Mouse (Mus musculus) heart, embryonic 11.5 days (tissue): Measurements from ENCODE around the gene Dph3. TPM values are rescaled to one million over a fixed set of nuclear protein-coding genes. Genes with fewer than 3 reads are reported as not detected.
A peak's percentile ranks its signal among the peaks of the same experiment; 100 is the strongest.
"Not testable (repeated sequence)": the region's sequence is repeated elsewhere in the genome, so short reads cannot be mapped to it uniquely, and the experiment has no call there.

Experiments used
- ATAC-seq: fragments of 200-750 bp; cut with Nextera tagmentation; replicated peaks from 2 replicates; pipeline ENCODE4 v1.8.0; 2017; ENCODE audit warnings: moderate library complexity; ENCODE audit not compliant: insufficient number of reproducible peaks, low FRiP score, low TSS enrichment
- H3K27ac ChIP-seq: fragments of 300-500 bp; sonication (generic); 2 replicates; pipeline ENCODE4 v1.5.1; 2014; ENCODE audit warnings: mild to moderate bottlenecking, low read depth, low read length
- H3K27me3 ChIP-seq: fragments of 300-500 bp; sonication (generic); 2 replicates; pipeline ENCODE4 v1.6.1; 2014; ENCODE audit warnings: mild to moderate bottlenecking, low read length, mixed read lengths; ENCODE audit not compliant: control insufficient read depth, insufficient read depth
- H3K36me3 ChIP-seq: fragments of 300-500 bp; sonication (generic); 2 replicates; pipeline ENCODE4 v1.6.1; 2014; ENCODE audit warnings: mild to moderate bottlenecking, low read length, moderate library complexity, mixed read lengths; ENCODE audit not compliant: control insufficient read depth, insufficient read depth
- H3K4me1 ChIP-seq: fragments of 300-500 bp; sonication (generic); 2 replicates; pipeline ENCODE4 v1.6.1; 2014; ENCODE audit warnings: low read length; ENCODE audit not compliant: control insufficient read depth, insufficient read depth
- H3K4me2 ChIP-seq: fragments of 300-500 bp; sonication (generic); 2 replicates; pipeline ENCODE4 v1.6.1; 2014; ENCODE audit warnings: mild to moderate bottlenecking, moderate library complexity
- H3K4me3 ChIP-seq: fragments of 300-500 bp; sonication (generic); 2 replicates; pipeline ENCODE4 v1.5.1; 2014; ENCODE audit warnings: low read depth, low read length
- H3K9ac ChIP-seq: fragments of 300-500 bp; sonication (generic); 2 replicates; pipeline ENCODE4 v1.6.1; 2014; ENCODE audit warnings: mild to moderate bottlenecking, low read depth, low read length, moderate library complexity
- H3K9me3 ChIP-seq: fragments of 300-500 bp; sonication (generic); replicated peaks from 2 replicates; pipeline ENCODE4 v1.6.1; 2016; ENCODE audit warnings: low read length; ENCODE audit not compliant: control insufficient read depth
- WGBS: fragments of 180-500 bp; shearing (Covaris S2); extraction: QIAGEN DNeasy Blood & Tissue Kit; methylation state at CpG from one replicate; pipeline ENCODE4 v1.1.7; 2014; ENCODE audit not compliant: insufficient replicate concordance; 5-methylcytosine and 5-hydroxymethylcytosine counted together
- polyA plus RNA-seq: library from polyadenylated mRNA; unstranded; fragments of >200 nt; fragmentation: Nextera tagmentation; extraction: Ambion mirVana; gene quantifications from 2 replicates; pipeline ENCODE4 v1.2.1, GENCODE M21; 2014

The Dph3 gene
- polyA plus RNA-seq, 1 experiment from 2014 or later, result 99.3 TPM

GRCm38 (mm10) chr14:32112124-32112523, 26.6 kb upstream of the Dph3 start:
- WGBS, result 89% methylated on average over 10 of the region's 10 CpGs

GRCm38 (mm10) chr14:32106911-32107310, 21.4 kb upstream of the Dph3 start:
- Histone ChIP-seq H3K9me3 (no peaks in the 10 kb centered on the region), H3K4me2 (no peak overlapping the region), H3K4me1 (no peaks in the 10 kb centered on the region), H3K27ac (no peak overlapping the region), H3K9ac (no peak overlapping the region), H3K36me3 (peaks cover 8% of the 10 kb centered on the region), H3K4me3 (no peak overlapping the region), H3K27me3 (no peaks in the 10 kb centered on the region)
- 87% methylated on average over 4 of the region's 4 CpGs for WGBS
- no peak for ATAC-seq

More at GRCm38 (mm10) chr14:32112124-32112523, 26.6 kb upstream of the Dph3 start:
- H3K4me1 ChIP-seq, H3K27ac ChIP-seq, H3K4me3 ChIP-seq, H3K36me3 ChIP-seq, H3K4me2 ChIP-seq, H3K27me3 ChIP-seq, H3K9ac ChIP-seq, ATAC-seq, H3K9me3 ChIP-seq: not testable (repeated sequence)

GRCm38 (mm10) chr14:32105663-32106062, 20.1 kb upstream of the Dph3 start:
- H3K4me2 ChIP-seq, result no peak overlapping the region
- peaks cover 11% of the 10 kb centered on the region for H3K36me3 ChIP-seq
- H3K27me3 ChIP-seq, result no peaks in the 10 kb centered on the region
- H3K9ac ChIP-seq, result no peak overlapping the region
- 38% methylated on average over 7 of the region's 7 CpGs for WGBS
- no peak for ATAC-seq
- H3K9me3 ChIP-seq, result no peaks in the 10 kb centered on the region
- no peaks in the 10 kb centered on the region for H3K4me1 ChIP-seq
- H3K27ac ChIP-seq, result no peak overlapping the region
- H3K4me3 ChIP-seq, result no peak overlapping the region

- H3K4me2 ChIP-seq, result no peak overlapping the region
- no peaks in the 10 kb centered on the region for H3K27me3 ChIP-seq
- H3K4me3 ChIP-seq, result no peak overlapping the region
- no peak overlapping the region for H3K27ac ChIP-seq
- H3K4me1 ChIP-seq, result no peaks in the 10 kb centered on the region
- H3K9me3 ChIP-seq, result no peaks in the 10 kb centered on the region
- 77% methylated on average over 4 of the region's 4 CpGs for WGBS
- H3K9ac ChIP-seq, result no peak overlapping the region
- no peak for ATAC-seq
- peaks cover 31% of the 10 kb centered on the region for H3K36me3 ChIP-seq
These were observed 18.0 kb upstream of the Dph3 start for GRCm38 (mm10) chr14:32103556-32103955.

GRCm38 (mm10) chr14:32098951-32099350, 13.4 kb upstream of the Dph3 start:
- Histone ChIP-seq H3K4me3 (no peak overlapping the region), H3K36me3 (peaks cover 51% of the 10 kb centered on the region), H3K9me3 (no peaks in the 10 kb centered on the region), H3K27me3 (no peaks in the 10 kb centered on the region), H3K9ac (no peak overlapping the region), H3K4me1 (no peaks in the 10 kb centered on the region), H3K4me2 (no peak overlapping the region), H3K27ac (no peak overlapping the region)
- ATAC-seq, result no peak
- WGBS, result 89% methylated on average over 3 of the region's 3 CpGs

GRCm38 (mm10) chr14:32097691-32098090, 12.2 kb upstream of the Dph3 start:
- H3K27ac ChIP-seq, result no peak overlapping the region
- H3K4me3 ChIP-seq, result no peak overlapping the region
- no peaks in the 10 kb centered on the region for H3K27me3 ChIP-seq
- peaks cover 49% of the 10 kb centered on the region for H3K36me3 ChIP-seq
- H3K4me1 ChIP-seq, result no peaks in the 10 kb centered on the region
- 88% methylated on average over 7 of the region's 7 CpGs for WGBS
- H3K4me2 ChIP-seq, result no peak overlapping the region
- no peak for ATAC-seq
- H3K9me3 ChIP-seq, result no peaks in the 10 kb centered on the region
- no peak overlapping the region for H3K9ac ChIP-seq

- H3K36me3 ChIP-seq, result peaks cover 49% of the 10 kb centered on the region
These were observed 11.2 kb upstream of the Dph3 start for GRCm38 (mm10) chr14:32096740-32097139.

GRCm38 (mm10) chr14:32095646-32096045, 10.1 kb upstream of the Dph3 start:
- ATAC-seq, result no peak

More at GRCm38 (mm10) chr14:32096740-32097139, 11.2 kb upstream of the Dph3 start:
- Histone ChIP-seq H3K4me2 (no peak overlapping the region), H3K4me3 (no peak overlapping the region), H3K9me3 (no peaks in the 10 kb centered on the region), H3K27me3 (no peaks in the 10 kb centered on the region), H3K9ac (no peak overlapping the region), H3K4me1 (no peaks in the 10 kb centered on the region), H3K27ac (no peak overlapping the region)
- no peak for ATAC-seq
- 81% methylated on average over 5 of the region's 5 CpGs for WGBS

GRCm38 (mm10) chr14:32093500-32094117, 8.1 kb upstream of the Dph3 start:
- ATAC-seq, result 0 out of 2 replicates have a peak, but pooled peaks have one; percentile 46
- peaks cover 26% of the 10 kb centered on the region for H3K36me3 ChIP-seq
- peak overlapping the region; percentile 54 for H3K27ac ChIP-seq
- H3K9ac ChIP-seq, result 0 out of 2 replicates have a peak overlapping the region, but pooled peaks have one; percentile 10
- 40% methylated on average over 11 of the region's 11 CpGs for WGBS
- no peak overlapping the region for H3K4me3 ChIP-seq
- peak overlapping the region; percentile 22 for H3K4me2 ChIP-seq
- H3K9me3 ChIP-seq, result no peaks in the 10 kb centered on the region
- no peaks in the 10 kb centered on the region for H3K27me3 ChIP-seq
- no peaks in the 10 kb centered on the region for H3K4me1 ChIP-seq

More at GRCm38 (mm10) chr14:32095646-32096045, 10.1 kb upstream of the Dph3 start:
- Histone ChIP-seq H3K4me1 (no peaks in the 10 kb centered on the region), H3K4me2 (no peak overlapping the region), H3K9me3 (no peaks in the 10 kb centered on the region), H3K27me3 (no peaks in the 10 kb centered on the region), H3K27ac (no peak overlapping the region), H3K4me3 (no peak overlapping the region), H3K9ac (no peak overlapping the region), H3K36me3 (peaks cover 45% of the 10 kb centered on the region)
- 86% methylated on average over 5 of the region's 5 CpGs for WGBS
